Mouse (Mus musculus) liver, embryonic 16.5 days (tissue): Measurements from ENCODE around the gene Ccl25. TPM values are rescaled to one million over a fixed set of nuclear protein-coding genes. Genes with fewer than 3 reads are reported as not detected.
"Not testable (repeated sequence)": the region's sequence is repeated elsewhere in the genome, so short reads cannot be mapped to it uniquely, and the experiment has no call there.

Experiments used
- ATAC-seq: fragments of 200-750 bp; cut with Nextera tagmentation; 2 replicates; pipeline ENCODE4 v1.8.0; 2017; ENCODE audit warnings: low read depth, mild to moderate bottlenecking, moderate number of reproducible peaks, moderate library complexity
- H3K27ac ChIP-seq: fragments of 300-500 bp; sonication (generic); 2 replicates; pipeline ENCODE4 v1.5.1; 2014; ENCODE audit warnings: mild to moderate bottlenecking, low read length
- H3K27me3 ChIP-seq: fragments of 300-500 bp; sonication (generic); 2 replicates; pipeline ENCODE4 v1.6.1; 2014; ENCODE audit warnings: low read depth, low read length, mixed read lengths; ENCODE audit not compliant: control insufficient read depth, insufficient read depth
- H3K36me3 ChIP-seq: fragments of 300-500 bp; sonication (generic); 2 replicates; pipeline ENCODE4 v1.6.1; 2014; ENCODE audit warnings: mild to moderate bottlenecking; ENCODE audit not compliant: control insufficient read depth, insufficient read depth
- H3K4me1 ChIP-seq: fragments of 300-500 bp; sonication (generic); 2 replicates; pipeline ENCODE4 v1.6.1; 2014; ENCODE audit warnings: low read depth, low read length, mixed read lengths; ENCODE audit not compliant: control insufficient read depth
- H3K4me2 ChIP-seq: fragments of 300-500 bp; sonication (generic); 2 replicates; pipeline ENCODE4 v1.6.1; 2014; ENCODE audit warnings: low read depth, low read length, mixed read lengths
- H3K4me3 ChIP-seq: fragments of 300-500 bp; sonication (generic); 2 replicates; pipeline ENCODE4 v1.5.1; 2014; ENCODE audit warnings: low read depth, mild to moderate bottlenecking, low read length
- H3K9ac ChIP-seq: fragments of 300-500 bp; sonication (generic); 2 replicates; pipeline ENCODE4 v1.6.1; 2014; ENCODE audit warnings: low read depth, low read length
- H3K9me3 ChIP-seq: fragments of 300-500 bp; sonication (generic); replicated peaks from 2 replicates; pipeline ENCODE4 v1.6.1; 2016; ENCODE audit warnings: low read length; ENCODE audit not compliant: control insufficient read depth
- WGBS: fragments of 180-500 bp; shearing (Covaris S2); extraction: QIAGEN DNeasy Blood & Tissue Kit; methylation state at CpG from one replicate; pipeline ENCODE4 v1.1.7; 2014; ENCODE audit not compliant: insufficient replicate concordance; 5-methylcytosine and 5-hydroxymethylcytosine counted together
- polyA plus RNA-seq: library from polyadenylated mRNA; unstranded; fragments of >200 nt; fragmentation: Nextera tagmentation; extraction: Ambion mirVana; gene quantifications from 2 replicates; pipeline ENCODE4 v1.2.1, GENCODE M21; 2015

The Ccl25 gene
- polyA plus RNA-seq, 1 experiment from 2014 or later, result 6.5 TPM

GRCm38 (mm10) chr8:4368470-4368869 lies 43.5 kb downstream of the Ccl25 start:
- no peak for ATAC-seq
- Histone ChIP-seq H3K4me2 (no peak overlapping the region), H3K36me3 (no peaks in the 10 kb centered on the region), H3K27me3 (no peaks in the 10 kb centered on the region), H3K9ac (no peak overlapping the region), H3K9me3 (no peaks in the 10 kb centered on the region), H3K27ac (no peak overlapping the region), H3K4me3 (no peak overlapping the region), H3K4me1 (no peaks in the 10 kb centered on the region)
- WGBS, result 79% methylated on average over 4 of the region's 4 CpGs

- H3K9ac ChIP-seq, result no peak overlapping the region
- no peak overlapping the region for H3K4me3 ChIP-seq
- H3K9me3 ChIP-seq, result no peaks in the 10 kb centered on the region
- ATAC-seq, result no peak
- WGBS, result 19% methylated on average over 2 of the region's 2 CpGs
- no peaks in the 10 kb centered on the region for H3K27me3 ChIP-seq
- no peak overlapping the region for H3K27ac ChIP-seq
- H3K4me1 ChIP-seq, result no peaks in the 10 kb centered on the region
- H3K36me3 ChIP-seq, result no peaks in the 10 kb centered on the region
- no peak overlapping the region for H3K4me2 ChIP-seq
Observed at GRCm38 (mm10) chr8:4370078-4370477, 45.1 kb downstream of the Ccl25 start.

GRCm38 (mm10) chr8:4372657-4373056 lies 47.6 kb downstream of the Ccl25 start:
- WGBS, result 62% methylated on average over 2 of the region's 2 CpGs
- no peaks in the 10 kb centered on the region for H3K36me3 ChIP-seq
- H3K27ac ChIP-seq, result no peak overlapping the region
- H3K4me2 ChIP-seq, result no peak overlapping the region
- ATAC-seq, result no peak
- no peaks in the 10 kb centered on the region for H3K9me3 ChIP-seq
- no peak overlapping the region for H3K9ac ChIP-seq
- no peaks in the 10 kb centered on the region for H3K4me1 ChIP-seq
- H3K4me3 ChIP-seq, result no peak overlapping the region
- H3K27me3 ChIP-seq, result no peaks in the 10 kb centered on the region

- WGBS, result 55% methylated on average over 2 of the region's 2 CpGs
- no peak overlapping the region for H3K4me3 ChIP-seq
- no peak overlapping the region for H3K9ac ChIP-seq
- ATAC-seq, result no peak
- no peaks in the 10 kb centered on the region for H3K4me1 ChIP-seq
- H3K27ac ChIP-seq, result no peak overlapping the region
- H3K9me3 ChIP-seq, result no peaks in the 10 kb centered on the region
- H3K4me2 ChIP-seq, result no peak overlapping the region
- peaks cover 2% of the 10 kb centered on the region; the same call in 1 of the 2 replicates for H3K27me3 ChIP-seq
- H3K36me3 ChIP-seq, result no peaks in the 10 kb centered on the region
Observed at GRCm38 (mm10) chr8:4401442-4401841, 76.4 kb downstream of the Ccl25 start.

- Histone ChIP-seq H3K4me3 (peak overlapping the region; percentile 14; the same call in 1 of the 2 replicates), H3K9me3 (no peaks in the 10 kb centered on the region), H3K9ac (no peak overlapping the region), H3K36me3 (no peaks in the 10 kb centered on the region), H3K4me2 (peak overlapping the region; percentile 38), H3K27ac (no peak overlapping the region), H3K27me3 (peaks cover 2% of the 10 kb centered on the region; the same call in 1 of the 2 replicates), H3K4me1 (no peaks in the 10 kb centered on the region)
- no peak for ATAC-seq
- WGBS, result 34% methylated on average over 19 of the region's 19 CpGs
Observed at GRCm38 (mm10) chr8:4403960-4404879, 79.2 kb downstream of the Ccl25 start.

GRCm38 (mm10) chr8:4404880-4405261 lies 79.9 kb downstream of the Ccl25 start:
- Histone ChIP-seq H3K9ac (no peak overlapping the region), H3K36me3 (no peaks in the 10 kb centered on the region), H3K4me3 (peak overlapping the region; percentile 14; the same call in 1 of the 2 replicates), H3K9me3 (no peaks in the 10 kb centered on the region), H3K4me2 (peak overlapping the region; percentile 38), H3K27me3 (peaks cover 2% of the 10 kb centered on the region; the same call in 1 of the 2 replicates), H3K4me1 (no peaks in the 10 kb centered on the region), H3K27ac (no peak overlapping the region)
- WGBS, result 11% methylated on average over 16 of the region's 16 CpGs
- no peak for ATAC-seq

GRCm38 (mm10) chr8:4408425-4408824 lies 83.4 kb downstream of the Ccl25 start:
- ATAC-seq, H3K36me3 ChIP-seq, H3K9ac ChIP-seq, H3K9me3 ChIP-seq, H3K27me3 ChIP-seq, H3K4me3 ChIP-seq, H3K4me1 ChIP-seq, H3K27ac ChIP-seq, H3K4me2 ChIP-seq: not testable (repeated sequence)
- WGBS, result 45% methylated on average over 6 of the region's 6 CpGs

Other genes starting within 250 kb of the Ccl25 start
- gene Cd209f, start 219.4 kb upstream of the Ccl25 start, polyA plus RNA-seq, result 2.5 and 3.3 TPM in 2 replicates
- gene Cd209g, start 191.1 kb upstream of the Ccl25 start, polyA plus RNA-seq, result 0.12 and 0.21 TPM in 2 replicates
- 5.7 and 6.0 TPM in 2 replicates for gene Evi5l, start 158.6 kb upstream of the Ccl25 start, polyA plus RNA-seq
- gene Prr36, start 107.8 kb upstream of the Ccl25 start, polyA plus RNA-seq, result 0.32 and 0.47 TPM in 2 replicates
- 0.30 and 0.38 TPM in 2 replicates for gene Lrrc8e, start 98.4 kb upstream of the Ccl25 start, polyA plus RNA-seq
- gene Map2k7, start 86.5 kb upstream of the Ccl25 start, polyA plus RNA-seq, result 8.6 and 9.5 TPM in 2 replicates
- gene Gm49320, start 86.3 kb upstream of the Ccl25 start, polyA plus RNA-seq, result not detected in 2 replicates
- 0.82 and 1.1 TPM in 2 replicates for gene Tgfbr3l, start 77.0 kb upstream of the Ccl25 start, polyA plus RNA-seq
- 14.0 and 14.1 TPM in 2 replicates for gene Snapc2, start 72.1 kb upstream of the Ccl25 start, polyA plus RNA-seq
- gene Ctxn1, start 65.9 kb upstream of the Ccl25 start, polyA plus RNA-seq, result 1.3 and 1.5 TPM in 2 replicates
- gene Timm44, start 49.3 kb upstream of the Ccl25 start, polyA plus RNA-seq, result 28.3 and 30.0 TPM in 2 replicates
- 80.1 and 85.0 TPM in 2 replicates for gene Elavl1, start 203 bp downstream of the Ccl25 start, polyA plus RNA-seq
- 1.5 and 1.7 TPM in 2 replicates for gene Cers4, start 167.8 kb downstream of the Ccl25 start, polyA plus RNA-seq